Mouse (Mus musculus) embryo, embryonic 11.5 days (tissue): ENCODE data around the gene Ppip5k1.
"Not testable (repeated sequence)": the region's sequence is repeated elsewhere in the genome, so short reads cannot be mapped to it uniquely, and the experiment has no call there.

Source experiments
- DNase-seq: peaks from one replicate; pipeline ENCODE4 v3.0.0-alpha.2; 2012; ENCODE audit warnings: low read depth, low spot score

Gene Ppip5k1

GRCm38 (mm10) chr2:121354820-121355592, at the start of gene Ppip5k1:
TSS of gene Ppip5k1 (minus strand) at chr2:121355396.
- peak; percentile 94 for DNase-seq

DNA sequence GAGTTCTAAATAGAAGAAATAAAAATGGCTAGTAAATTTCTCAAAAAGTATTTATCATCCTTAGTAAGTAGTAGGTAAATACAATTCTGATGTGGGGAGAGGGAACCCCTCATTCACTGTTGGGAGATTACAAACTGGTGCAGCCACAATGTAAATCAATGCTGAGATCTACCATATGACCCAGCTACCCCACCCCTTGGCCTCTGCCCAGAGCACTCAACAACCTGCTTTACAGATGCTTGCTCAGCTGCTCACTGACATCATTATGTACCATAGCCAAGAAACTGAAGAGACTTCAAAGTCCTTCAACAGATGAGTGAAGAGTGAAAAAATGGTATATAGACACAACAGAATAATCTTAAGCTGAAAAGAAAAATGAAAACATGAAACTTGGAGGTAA, 48.1 kb upstream of the Ppip5k1 start:
- no peak for DNase-seq

GRCm38 (mm10) chr2:121396624-121397023, 41.4 kb upstream of the Ppip5k1 start:
- DNase-seq, result peak; percentile 70

- not testable (repeated sequence) for DNase-seq
Observed at GRCm38 (mm10) chr2:121386961-121387575, 31.9 kb upstream of the Ppip5k1 start, which contains the start of gene Strc. TSS of gene Strc (minus strand) at chr2:121387168.

GRCm38 (mm10) chr2:121374766-121375165, 19.6 kb upstream of the Ppip5k1 start:
- DNase-seq, result no peak

GRCm38 (mm10) chr2:121372266-121372665, 17.1 kb upstream of the Ppip5k1 start:
- DNase-seq, result no peak

- DNase-seq, result no peak
Observed at GRCm38 (mm10) chr2:121370921-121371320, 15.7 kb upstream of the Ppip5k1 start.

GRCm38 (mm10) chr2:121368831-121369230, 13.6 kb upstream of the Ppip5k1 start:
- no peak for DNase-seq

GRCm38 (mm10) chr2:121363656-121364055, 8.5 kb upstream of the Ppip5k1 start:
- no peak for DNase-seq

GRCm38 (mm10) chr2:121359461-121359860, 4.3 kb upstream of the Ppip5k1 start:
- no peak for DNase-seq

DNA sequence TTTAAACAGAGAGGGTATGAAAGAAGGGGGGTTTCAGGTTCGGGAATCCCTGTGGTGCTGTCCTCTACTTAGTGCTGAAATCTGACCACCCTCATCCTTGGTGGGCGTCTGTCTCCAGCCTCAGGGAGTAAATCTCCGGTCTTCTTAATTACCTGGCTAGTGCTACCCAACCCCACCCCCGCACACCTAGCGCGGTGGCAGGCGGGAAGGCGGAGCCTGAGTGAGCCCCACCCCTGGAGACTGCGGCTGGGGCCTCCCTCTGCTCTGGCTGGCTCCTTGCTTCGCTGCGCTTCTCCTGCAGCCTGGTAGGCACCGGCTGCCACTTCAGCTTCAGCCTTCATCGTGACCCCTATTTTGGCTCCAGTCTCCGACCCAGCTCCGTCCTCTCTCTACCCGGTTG, 3.2 kb upstream of the Ppip5k1 start:
- peak; percentile 34 for DNase-seq

DNA sequence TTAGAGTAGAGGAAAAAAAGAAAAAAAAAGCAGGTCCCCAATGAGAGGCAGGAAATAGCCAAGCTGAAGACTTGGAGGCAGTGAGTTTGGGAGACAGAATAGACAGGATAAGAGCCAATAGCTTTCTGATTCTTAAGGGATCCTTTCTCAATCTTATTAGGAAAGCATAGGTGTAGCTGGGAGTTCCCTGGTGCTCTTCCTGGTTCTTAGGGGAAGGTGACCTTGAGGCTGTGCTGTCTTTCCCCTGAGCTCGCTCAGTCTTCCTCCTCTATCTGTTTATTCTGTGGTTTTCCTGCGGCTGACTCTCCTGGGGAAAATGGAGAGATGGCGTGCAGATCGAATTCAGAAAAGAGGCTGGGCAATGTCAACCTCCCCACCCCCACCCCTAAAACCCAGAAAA, 2.8 kb upstream of the Ppip5k1 start:
- DNase-seq, result no peak

GRCm38 (mm10) chr2:121357494-121357893, 2.3 kb upstream of the Ppip5k1 start, which contains the start of gene Ckmt1:
TSS of gene Ckmt1 (plus strand) at chr2:121357714.
- DNase-seq, result no peak

GRCm38 (mm10) chr2:121354378-121354777, 818 bp downstream of the Ppip5k1 start:
- no peak for DNase-seq

DNA sequence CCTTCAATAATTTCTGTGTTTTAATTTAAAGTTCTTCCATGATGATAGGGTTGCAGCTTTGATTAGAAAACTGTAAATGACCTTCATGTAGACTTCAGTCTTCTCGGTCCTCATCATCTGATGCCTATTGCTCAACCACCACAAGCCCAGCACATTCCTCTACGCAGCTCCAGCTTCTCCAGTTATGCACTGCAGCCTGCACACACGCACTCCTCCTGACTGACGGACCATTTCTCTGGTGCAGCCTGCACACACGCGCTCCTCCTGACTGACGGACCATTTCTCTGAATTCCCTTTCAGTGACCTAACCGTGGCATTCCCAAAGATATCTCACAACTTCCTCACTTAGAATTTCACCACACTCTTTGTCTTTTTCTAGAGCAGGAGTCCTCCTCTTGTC, 2.0 kb downstream of the Ppip5k1 start:
- no peak for DNase-seq

DNA sequence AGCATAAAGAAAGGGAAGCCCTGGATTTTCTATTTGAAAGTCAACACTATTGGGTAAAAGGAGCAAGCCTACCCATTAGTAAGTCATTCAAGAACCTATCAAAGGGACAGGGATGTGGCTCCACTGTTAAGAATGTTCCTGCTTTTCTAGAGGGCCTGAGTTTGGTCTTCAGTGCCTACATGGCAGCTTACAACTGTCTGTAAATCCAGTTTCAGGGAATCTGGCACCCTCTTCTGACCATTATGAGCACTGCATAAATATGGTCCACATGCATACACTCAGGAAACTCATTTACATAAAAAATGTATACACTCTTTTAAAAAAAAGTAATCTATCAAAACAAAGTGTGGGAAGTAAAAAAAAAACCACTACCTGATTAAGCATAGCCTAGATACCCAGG, 16.1 kb downstream of the Ppip5k1 start:
- DNase-seq, result no peak

DNA sequence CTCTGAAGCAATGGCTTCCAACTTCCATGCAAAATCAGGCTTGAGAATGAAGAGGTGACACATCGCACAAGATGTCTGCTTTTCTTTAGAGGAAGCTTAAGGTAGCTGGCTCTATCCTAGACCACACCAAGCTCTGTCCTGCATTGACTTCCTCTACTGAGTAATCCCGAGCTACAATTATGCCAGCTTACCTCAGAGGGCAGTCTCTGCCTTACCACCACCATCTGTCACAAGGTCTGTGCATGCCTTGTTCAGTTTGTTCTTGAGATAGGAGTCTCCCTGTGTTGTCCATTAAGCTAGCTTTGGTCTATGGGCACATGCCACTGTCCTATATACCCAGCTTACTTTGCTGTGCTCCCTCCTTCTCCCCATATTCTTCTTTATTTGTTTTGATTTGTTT, 25.7 kb downstream of the Ppip5k1 start:
- DNase-seq, result no peak

DNA sequence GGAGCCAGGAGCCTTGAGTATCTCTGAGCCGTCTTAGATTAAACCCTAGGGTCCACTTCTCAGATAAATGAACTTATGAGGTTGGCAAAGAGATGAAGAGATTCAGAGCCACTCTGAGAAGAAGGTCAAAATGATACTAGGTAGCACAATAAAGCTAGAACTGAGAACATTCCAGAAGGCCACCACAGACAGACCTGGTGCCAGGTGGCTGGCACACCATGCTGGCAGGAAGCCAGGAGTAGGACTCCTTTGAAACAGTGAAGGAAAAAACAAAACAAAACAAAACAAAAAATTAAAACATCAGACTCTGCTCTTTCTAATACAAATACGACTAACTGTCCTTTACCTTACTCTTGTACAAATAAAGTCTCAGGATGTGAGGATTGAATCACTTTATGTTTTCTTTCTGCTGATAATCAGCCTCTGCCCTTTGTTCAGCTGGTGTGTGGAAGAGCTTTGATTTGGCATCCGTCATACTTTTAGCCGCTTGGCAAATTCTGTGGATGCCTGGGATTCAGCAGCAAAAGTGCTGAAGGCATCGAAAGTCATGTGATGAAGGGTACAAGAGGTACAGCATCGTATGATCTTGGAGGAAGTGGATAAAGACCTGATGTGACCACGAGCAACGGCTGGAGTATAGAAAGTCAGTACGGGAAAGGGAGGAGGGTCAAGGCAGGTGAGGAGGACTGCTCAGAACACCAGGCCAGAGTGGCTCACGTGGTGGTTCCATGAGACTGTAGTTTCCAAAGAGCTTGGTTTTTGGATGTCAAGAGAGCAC, 31.3 kb downstream of the Ppip5k1 start:
- DNase-seq, result no peak

DNA sequence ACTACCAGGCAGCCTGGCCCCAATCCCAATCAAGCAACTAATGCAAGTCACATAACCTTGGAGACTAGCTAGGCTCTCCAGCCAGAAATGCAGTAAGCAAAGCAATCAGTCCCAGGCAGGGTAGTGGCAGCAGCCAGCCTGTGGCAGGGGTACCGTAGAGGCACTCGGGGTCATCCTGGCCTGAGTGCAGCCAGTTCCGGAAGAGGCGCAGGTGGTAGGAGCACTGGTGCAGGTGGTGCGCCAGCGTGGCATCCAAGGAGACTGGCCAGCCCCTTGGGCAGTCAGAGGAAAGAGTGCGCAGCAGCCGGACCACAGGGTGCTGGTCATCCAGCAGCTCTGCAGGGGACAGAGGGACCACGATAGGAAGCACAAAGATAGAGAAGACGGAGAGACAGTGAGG, 32.2 kb downstream of the Ppip5k1 start:
- DNase-seq, result no peak

GRCm38 (mm10) chr2:121316278-121316677, 38.9 kb downstream of the Ppip5k1 start:
- no peak for DNase-seq

DNA sequence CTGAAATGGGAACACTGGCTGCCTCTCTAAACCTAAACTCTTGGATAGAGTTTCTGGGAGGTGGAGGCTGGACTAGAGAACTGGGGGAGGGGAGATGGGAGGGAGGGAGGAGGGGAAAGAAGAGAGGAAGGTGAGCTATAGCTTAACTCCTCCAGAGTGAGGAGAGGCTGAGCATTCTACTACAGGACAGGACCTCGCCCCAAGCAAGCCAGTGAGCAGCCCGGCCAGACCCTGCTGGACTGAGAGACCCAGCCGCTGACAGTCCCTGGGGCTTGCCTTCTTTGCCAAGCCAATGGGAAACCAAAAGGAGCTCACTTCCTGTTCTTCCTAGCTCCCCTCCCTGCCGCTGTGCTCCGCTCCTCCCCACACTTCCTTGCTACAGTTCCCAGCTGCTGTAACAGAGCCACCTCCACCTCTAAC, 46.2 kb downstream of the Ppip5k1 start:
- DNase-seq, result no peak

- DNase-seq, result no peak
Observed at GRCm38 (mm10) chr2:121300036-121300435, 55.2 kb downstream of the Ppip5k1 start.
